Mouse (Mus musculus): ENCODE measurements at regions not wholly inside any gene's neighbourhood (a gene's known extent, or its start where the extent isn't known, plus 50 kb on each side); places are given as distances from the start of the nearest gene placed in this dataset.

- DNase-seq (ENCODE audit: low spot score) = no peak
These were observed 289.9 kb upstream of the Rps6ka3 start for GRCm38 (mm10) chrX:158920217-158920616.

- DNase-seq (ENCODE audit: low spot score) = no peak
These were observed 288.7 kb upstream of the Rps6ka3 start for GRCm38 (mm10) chrX:158921424-158921823.

GRCm38 (mm10) chrX:158921838-158922450 lies 288.2 kb upstream of the Rps6ka3 start:
- DNase-seq (ENCODE audit: low spot score) = peak; percentile 42

GRCm38 (mm10) chrX:158923081-158923561 lies 287.0 kb upstream of the Rps6ka3 start:
- DNase-seq (ENCODE audit: low spot score) = no peak

GRCm38 (mm10) chrX:158923657-158924489 lies 286.2 kb upstream of the Rps6ka3 start:
- no peak for DNase-seq (ENCODE audit: low spot score)

GRCm38 (mm10) chrX:158924490-158925398 lies 285.4 kb upstream of the Rps6ka3 start:
- no peak for DNase-seq (ENCODE audit: low spot score)

GRCm38 (mm10) chrX:158931864-158932263 lies 278.2 kb upstream of the Rps6ka3 start:
- no peak for DNase-seq (ENCODE audit: low spot score)

GRCm38 (mm10) chrX:158947191-158947590 lies 262.9 kb upstream of the Rps6ka3 start:
- DNase-seq (ENCODE audit: low spot score) = no peak

- DNase-seq (ENCODE audit: low spot score) = no peak
These were observed 238.4 kb upstream of the Rps6ka3 start for GRCm38 (mm10) chrX:158971726-158972125.

GRCm38 (mm10) chrX:158976648-158977047 lies 233.5 kb upstream of the Rps6ka3 start:
- no peak for DNase-seq (ENCODE audit: low spot score)

GRCm38 (mm10) chrX:158984721-158985120 lies 225.4 kb upstream of the Rps6ka3 start:
- DNase-seq (ENCODE audit: low spot score) = no peak

- DNase-seq (ENCODE audit: low spot score) = no peak
These were observed 222.4 kb upstream of the Rps6ka3 start for GRCm38 (mm10) chrX:158987676-158988075.

- no peak for DNase-seq (ENCODE audit: low spot score)
These were observed 191.2 kb upstream of the Rps6ka3 start for GRCm38 (mm10) chrX:159018955-159019354.

- DNase-seq (ENCODE audit: low spot score) = no peak
These were observed 183.8 kb upstream of the Rps6ka3 start for GRCm38 (mm10) chrX:159026311-159026710.

- DNase-seq (ENCODE audit: low spot score) = no peak
These were observed 178.2 kb upstream of the Rps6ka3 start for GRCm38 (mm10) chrX:159031927-159032326.

- peak; percentile 46 for DNase-seq (ENCODE audit: low spot score)
These were observed 166.7 kb upstream of the Rps6ka3 start for GRCm38 (mm10) chrX:159043432-159043831.

- no peak for DNase-seq (ENCODE audit: low spot score)
These were observed 162.2 kb upstream of the Rps6ka3 start for GRCm38 (mm10) chrX:159047876-159048275.

- no peak for DNase-seq (ENCODE audit: low spot score)
These were observed 154.2 kb upstream of the Rps6ka3 start for GRCm38 (mm10) chrX:159055689-159056461.

GRCm38 (mm10) chrX:159056462-159056805 lies 153.7 kb upstream of the Rps6ka3 start:
- DNase-seq (ENCODE audit: low spot score) = no peak

- DNase-seq (ENCODE audit: low spot score) = no peak
These were observed 151.2 kb upstream of the Rps6ka3 start for GRCm38 (mm10) chrX:159058931-159059330.

- DNase-seq (ENCODE audit: low spot score) = no peak
These were observed 148.8 kb upstream of the Rps6ka3 start for GRCm38 (mm10) chrX:159061322-159061721.

- DNase-seq (ENCODE audit: low spot score) = no peak
These were observed 143.9 kb upstream of the Rps6ka3 start for GRCm38 (mm10) chrX:159066212-159066611.
